In genomic region chr19:56432706-56433105, GRCm38 (mm10) we compare ENCODE assay signal across 23 mouse cellular contexts. TPM values are rescaled to one million over a fixed set of nuclear protein-coding genes. Genes with fewer than 3 reads are reported as not detected.
DNase-seq lines count a peak whose midpoint lies in the region; ATAC-seq lines count a peak whose summit lies in the region.
"Had no signal": no experiment of that assay in that cellular context is flagged by ENCODE, and none has a peak within 500 bp of the region (broad histone marks: within the 10 kb centered on the region; RNA-seq: fewer than 3 reads in every experiment).

No protein-coding gene starts in this region.

- 76% methylated on average over 10 of the region's 10 CpGs for WGBS in limb, embryonic 12.5 days
- 89% methylated on average over 10 of the region's 10 CpGs for WGBS in limb, embryonic 10.5 days

- 0 out of 2 replicates have a peak overlapping the region, but pooled peaks have one; percentile 12 for H3K27ac ChIP-seq in limb, embryonic 12.5 days
- H3K27ac ChIP-seq in limb, embryonic 10.5 days: no peak overlapping the region
- H3K27ac ChIP-seq: embryonic facial prominence, embryonic 12.5 days; embryonic facial prominence, embryonic 15.5 days; forebrain, embryonic 10.5 days; forebrain, embryonic 12.5 days had no signal

- H3K4me2 ChIP-seq in limb, embryonic 12.5 days: no peak overlapping the region
- H3K4me2 ChIP-seq: embryonic facial prominence, embryonic 12.5 days; embryonic facial prominence, embryonic 15.5 days; forebrain, embryonic 12.5 days had no signal

- no peak overlapping the region for H3K4me3 ChIP-seq in limb, embryonic 12.5 days (replicated peaks)
- H3K4me3 ChIP-seq in limb, embryonic 10.5 days: no peak overlapping the region
- H3K4me3 ChIP-seq: embryonic facial prominence, embryonic 12.5 days; embryonic facial prominence, embryonic 15.5 days; erythroblast, embryonic 14.5 days; forebrain, embryonic 10.5 days; forebrain, embryonic 12.5 days had no signal

- no peaks in the 10 kb centered on the region for H3K27me3 ChIP-seq in limb, embryonic 12.5 days
- no peaks in the 10 kb centered on the region for H3K27me3 ChIP-seq in limb, embryonic 10.5 days (ENCODE audit: low read depth, poor library complexity, severe bottlenecking)
- H3K27me3 ChIP-seq: embryonic facial prominence, embryonic 12.5 days; embryonic facial prominence, embryonic 15.5 days; forebrain, embryonic 12.5 days had no signal

- H3K36me3 ChIP-seq in limb, embryonic 12.5 days: peaks cover 27% of the 10 kb centered on the region
- peaks cover 32% of the 10 kb centered on the region for H3K36me3 ChIP-seq in limb, embryonic 10.5 days
- H3K36me3 ChIP-seq: forebrain, embryonic 12.5 days had no signal

- H3K9ac ChIP-seq in limb, embryonic 12.5 days (replicated peaks): no peak overlapping the region; the same call in 1 of the 2 replicates
- H3K9ac ChIP-seq: embryonic facial prominence, embryonic 12.5 days; embryonic facial prominence, embryonic 15.5 days; forebrain, embryonic 12.5 days had no signal

- ATAC-seq in limb, embryonic 12.5 days (ENCODE audit: insufficient number of reproducible peaks, insufficient read depth, low FRiP score, low TSS enrichment, low read depth): no peak
- ATAC-seq: forebrain, embryonic 14.5 days; forebrain, embryonic 16.5 days had no signal

- H3K4me1 ChIP-seq in limb, embryonic 12.5 days (replicated peaks): peaks cover 4% of the 10 kb centered on the region
- H3K4me1 ChIP-seq in limb, embryonic 10.5 days: peaks cover 7% of the 10 kb centered on the region
- H3K4me1 ChIP-seq: embryonic facial prominence, embryonic 15.5 days; forebrain, embryonic 12.5 days had no signal

- peak; percentile 64 for DNase-seq in heart, adult 11 months
- DNase-seq in heart, adult 18-20 months: no peak
- DNase-seq in limb, embryonic 10.5 days (ENCODE audit: low spot score): no peak
- DNase-seq: adrenal gland, adult 2 months; adrenal gland, postnatal 10 days; adrenal gland, postnatal 25 days; cerebellum, adult 11 months; cerebellum, adult 18-20 months; cerebellum, adult 8-10 months; cerebellum, adult 9-11 months; cerebellum, postnatal 14 days; cerebellum, postnatal 36 days; embryo, embryonic 11 days had no signal

- no peaks in the 10 kb centered on the region for H3K9me3 ChIP-seq in limb, embryonic 12.5 days
- H3K9me3 ChIP-seq in limb, embryonic 10.5 days (replicated peaks): no peaks in the 10 kb centered on the region
- H3K9me3 ChIP-seq: embryonic facial prominence, embryonic 12.5 days; embryonic facial prominence, embryonic 15.5 days; forebrain, embryonic 10.5 days; forebrain, embryonic 12.5 days had no signal

RNA-seq across cellular contexts. Expression of gene Plekhs1, which starts 28.7 kb away (rescaled TPM):
- not detected for total RNA-seq in heart, adult 18-20 months (2021)
- 0.20 and 0.25 TPM in 2 replicates for polyA plus RNA-seq in limb, embryonic 12.5 days (2016; fragmentation: Nextera tagmentation; extraction: Ambion mirVana)
- 0.10 and 0.21 TPM in 2 replicates for polyA plus RNA-seq in limb, embryonic 10.5 days (2016; fragmentation: Nextera tagmentation; extraction: Ambion mirVana)
- total RNA-seq: common myeloid progenitor, adult 5-6 weeks had no signal
- polyA plus RNA-seq: C2C12; erythroblast, embryonic 14.5 days had no signal

RNA-seq across cellular contexts. Expression of gene Casp7, which starts 35.8 kb away (rescaled TPM):
- total RNA-seq in heart, adult 18-20 months (2021): 10 to 100 TPM in 1 of 2 experiments, 1 to 10 TPM in 1; 9.1 to 12.2 TPM
- polyA plus RNA-seq in limb, embryonic 12.5 days (2016; fragmentation: Nextera tagmentation; extraction: Ambion mirVana): 29.8 and 31.5 TPM in 2 replicates
- 19.3 and 24.5 TPM in 2 replicates for polyA plus RNA-seq in limb, embryonic 10.5 days (2016; fragmentation: Nextera tagmentation; extraction: Ambion mirVana)

RNA-seq across cellular contexts. Expression of gene Nrap, which starts 42.9 kb away (rescaled TPM):
- 100 to 1,000 TPM; 379 to 400 TPM for total RNA-seq in heart, adult 18-20 months (2021)
- 0.38 and 0.61 TPM in 2 replicates for polyA plus RNA-seq in limb, embryonic 12.5 days (2016; fragmentation: Nextera tagmentation; extraction: Ambion mirVana)
- polyA plus RNA-seq in limb, embryonic 10.5 days (2016; fragmentation: Nextera tagmentation; extraction: Ambion mirVana): 0.09 TPM in 1 of 2 replicates, not detected in the other
- total RNA-seq: adrenal gland, adult 2 months had no signal
- polyA plus RNA-seq: adrenal gland, adult 2 months had no signal
